Mouse (Mus musculus): ENCODE data around the gene Atf1.

DNA sequence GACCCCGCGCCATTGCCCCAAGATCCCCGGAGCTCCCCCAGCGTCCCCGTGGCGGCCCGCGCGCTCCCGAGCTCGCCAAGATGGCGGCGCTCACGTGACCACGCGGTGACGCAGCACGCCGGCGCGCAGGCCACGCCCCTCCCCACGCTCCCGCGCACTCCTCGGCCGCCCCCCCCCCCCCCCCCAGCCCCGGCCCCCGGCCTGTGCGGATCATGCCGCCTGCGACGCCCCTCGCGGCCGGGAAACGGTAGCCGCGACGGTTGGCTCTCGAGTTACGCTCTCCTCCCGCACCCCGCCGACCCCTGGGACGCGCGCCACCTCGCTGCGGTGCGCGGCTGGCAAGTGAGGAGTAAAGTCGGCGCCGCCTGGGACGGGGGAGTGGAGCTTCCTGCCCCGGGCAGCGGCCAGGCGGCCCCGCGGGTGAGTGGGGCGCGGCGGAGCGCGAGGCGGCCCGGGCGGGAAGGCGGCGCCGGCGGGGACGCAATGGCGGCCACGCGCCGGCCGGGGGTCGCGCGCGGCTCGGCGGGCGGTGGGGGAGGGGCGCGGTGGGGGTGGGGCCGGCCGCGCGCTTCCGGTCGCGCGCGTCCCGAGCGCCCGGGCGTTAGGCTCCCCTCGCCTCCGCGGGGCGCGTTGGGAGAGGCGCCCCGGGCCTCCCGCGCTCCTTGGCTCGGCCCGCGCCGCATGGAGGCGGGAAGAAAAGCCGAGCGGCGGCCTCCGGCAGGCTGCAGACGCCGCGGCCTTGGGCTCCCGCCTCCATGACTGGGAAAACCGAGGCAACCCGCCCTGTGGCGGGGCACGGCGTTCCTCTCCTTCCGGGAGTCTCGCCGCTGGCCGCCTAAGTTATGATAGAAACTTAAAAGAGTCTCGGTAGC is at the start of gene Atf1:
- TF ChIP-seq E2F4 (IDR thresholded peaks at IDR 0.05; ENCODE audit: insufficient read depth) (peak; percentile 26), POLR2A (IDR thresholded peaks at IDR 0.05; ENCODE audit: insufficient read length, low read depth) (peak; percentile 92)

Measured in myocyte (in vitro differentiated cells).